Mouse (Mus musculus) ES-E14 (cell line): ENCODE results near the gene Gtsf1l. TPM values are rescaled to one million over a fixed set of nuclear protein-coding genes. Genes with fewer than 3 reads are reported as not detected.

ENCODE experiments used
- DNase-seq: peaks from one replicate; pipeline ENCODE4 v3.0.0-alpha.2; 2013; ENCODE audit warnings: low read depth, low spot score
- H3K27ac ChIP-seq: 2 replicates; pipeline ENCODE4 v1.5.1; 2012; ENCODE audit warnings: low read depth, mild to moderate bottlenecking, low read length, moderate library complexity, mixed read lengths; ENCODE audit not compliant: poor library complexity, insufficient read depth, severe bottlenecking
- H3K36me3 ChIP-seq: 2 replicates; pipeline ENCODE4 v1.6.1; 2012; ENCODE audit warnings: mild to moderate bottlenecking, low read length, moderate library complexity, mixed read lengths; ENCODE audit not compliant: control insufficient read depth, poor library complexity, insufficient read depth, severe bottlenecking
- H3K4me1 ChIP-seq, 2 experiments: fragments of 150-350 bp in 1 of 2; sonication (generic) in 1 of 2; 2 replicates each; pipeline ENCODE4 v1.6.1; 2012; ENCODE audit warnings: low read length in 2 of 2, mild to moderate bottlenecking in 1 of 2, mixed read lengths in 1 of 2; ENCODE audit not compliant: control insufficient read depth in 2 of 2, insufficient read depth in 2 of 2, poor library complexity in 1 of 2
- H3K4me3 ChIP-seq, 2 experiments: fragments of 150-350 bp in 1 of 2; sonication (generic) in 1 of 2; 2 replicates each; pipeline ENCODE4 v1.5.1; 2012; ENCODE audit warnings: low read length in 2 of 2, low read depth in 1 of 2, mild to moderate bottlenecking in 1 of 2, mixed read lengths in 1 of 2; ENCODE audit not compliant: insufficient read depth in 1 of 2, poor library complexity in 1 of 2, severe bottlenecking in 1 of 2
- H3K9ac ChIP-seq: 2 replicates; pipeline ENCODE4 v1.6.1; 2012; ENCODE audit warnings: low read depth, mild to moderate bottlenecking, low read length, mixed read lengths; ENCODE audit not compliant: poor library complexity, insufficient read depth, severe bottlenecking
- H3K9me3 ChIP-seq: fragments of 150-350 bp; sonication (generic); 2 replicates; pipeline ENCODE4 v1.6.1; 2012; ENCODE audit warnings: low read depth, mild to moderate bottlenecking, low read length; ENCODE audit not compliant: control insufficient read depth, insufficient read depth
- CHD2 ChIP-seq: IDR thresholded peaks from 2 replicates; pipeline ENCODE4 v1.6.1; 2014; ENCODE audit warnings: mild to moderate bottlenecking, low read depth, low read length, inconsistent platforms
- HCFC1 ChIP-seq: IDR thresholded peaks from 2 replicates; pipeline ENCODE4 v1.6.1; 2012; ENCODE audit warnings: low read length, inconsistent platforms, borderline replicate concordance; ENCODE audit not compliant: insufficient read depth
- MAFK ChIP-seq: IDR thresholded peaks from 2 replicates; pipeline ENCODE4 v1.6.1; 2014; ENCODE audit warnings: mild to moderate bottlenecking, low read depth, low read length, inconsistent platforms; ENCODE audit not compliant: insufficient read depth
- ZC3H11A ChIP-seq: IDR thresholded peaks from 2 replicates; pipeline ENCODE4 v1.6.1; 2012; ENCODE audit warnings: low read depth, mild to moderate bottlenecking, inconsistent platforms, low read length, borderline replicate concordance
- ZNF384 ChIP-seq: IDR thresholded peaks from 2 replicates; pipeline ENCODE4 v1.6.1; 2012; ENCODE audit warnings: low read depth, low read length, inconsistent platforms
- in situ Hi-C, 2 experiments: fragments of 600-800 bp; cut with MboI; formaldehyde crosslinking; loops; one replicate each; pipeline ENCODE4 v1.15.1; 2025; ENCODE audit warnings: low sequenced_read_pairs in 2 of 2, inconsistent platforms in 1 of 2; ENCODE audit not compliant: unreplicated experiment in 2 of 2
- total RNA-seq: library from RNA; depleted of rRNA; stranded (reverse); fragments of 300-350 nt; gene quantifications from 2 replicates; pipeline ENCODE4 v1.2.3, GENCODE M21; 2012

Gene Gtsf1l
- total RNA-seq, 1 experiment = 25.7 TPM

DNA sequence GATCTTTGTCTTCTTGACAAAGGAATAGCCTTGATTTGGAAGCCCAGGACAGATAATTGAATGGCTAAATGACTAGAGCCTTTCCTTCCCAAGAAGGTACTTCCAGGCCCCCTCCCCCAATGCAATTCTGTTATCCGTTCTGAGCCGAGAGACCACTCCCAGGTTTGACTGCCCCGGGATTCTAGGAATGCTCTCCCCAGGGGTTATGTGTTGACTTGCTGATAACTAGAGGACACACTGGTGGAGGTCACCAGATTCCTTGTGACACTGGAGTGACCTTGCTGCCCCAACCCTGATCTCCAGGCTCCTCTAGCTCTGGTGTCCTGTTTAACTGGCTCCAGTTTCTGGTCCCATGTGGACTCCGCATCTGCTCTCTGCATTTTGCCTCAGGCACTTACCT is 35.6 kb downstream of the Gtsf1l start:
- DNase-seq = peak; percentile 89
- no peaks in the 10 kb centered on the region for H3K9me3 ChIP-seq
- H3K27ac ChIP-seq = peak overlapping the region; percentile 96
- TF ChIP-seq MAFK = no peak
- TF ChIP-seq CHD2 = peak; percentile 68
- TF ChIP-seq ZC3H11A = no peak
- TF ChIP-seq ZNF384 = no peak
- TF ChIP-seq HCFC1 = peak; percentile 62; the same call in 1 of the 2 replicates
- peaks cover 5 to 11% of the 10 kb centered on the region in 2 experiments for H3K4me1 ChIP-seq
- in situ Hi-C loops = no loop called here
- H3K9ac ChIP-seq = peak overlapping the region; percentile 46
- peak overlapping the region; percentile 30 to 37 for H3K4me3 ChIP-seq
- peaks cover 11% of the 10 kb centered on the region for H3K36me3 ChIP-seq

DNA sequence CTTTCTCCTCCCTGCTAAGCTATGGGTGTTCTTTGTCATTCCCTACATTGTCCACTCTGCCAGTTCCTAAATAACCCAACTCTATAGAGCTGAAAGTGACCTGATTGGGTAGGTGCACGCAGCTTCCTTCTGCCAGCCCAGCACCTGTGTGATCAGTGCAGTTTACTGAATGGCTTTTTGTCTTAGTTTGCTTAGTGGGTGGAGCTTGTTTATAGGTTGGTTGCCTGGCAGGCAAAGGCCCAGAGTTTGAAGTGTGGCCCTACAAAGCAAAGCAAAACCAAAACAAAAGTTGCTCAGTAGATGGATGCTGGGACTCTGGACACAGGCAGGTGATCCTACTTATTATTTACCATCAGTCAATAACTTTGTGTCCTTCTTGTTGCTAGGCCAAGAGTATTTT is 36.0 kb downstream of the Gtsf1l start:
- in situ Hi-C loops = no loop called here
- Histone ChIP-seq H3K36me3 (peaks cover 10% of the 10 kb centered on the region), H3K4me1 (peaks cover 5 to 11% of the 10 kb centered on the region in 2 experiments), H3K9me3 (no peaks in the 10 kb centered on the region), H3K27ac (peak overlapping the region; percentile 96), H3K4me3 (peak overlapping the region; percentile 30 to 48), H3K9ac (peak overlapping the region; percentile 58)
- TF ChIP-seq CHD2 (no peak), HCFC1 (no peak), MAFK (no peak), ZC3H11A (no peak), ZNF384 (no peak)
- peak; percentile 73 for DNase-seq

DNA sequence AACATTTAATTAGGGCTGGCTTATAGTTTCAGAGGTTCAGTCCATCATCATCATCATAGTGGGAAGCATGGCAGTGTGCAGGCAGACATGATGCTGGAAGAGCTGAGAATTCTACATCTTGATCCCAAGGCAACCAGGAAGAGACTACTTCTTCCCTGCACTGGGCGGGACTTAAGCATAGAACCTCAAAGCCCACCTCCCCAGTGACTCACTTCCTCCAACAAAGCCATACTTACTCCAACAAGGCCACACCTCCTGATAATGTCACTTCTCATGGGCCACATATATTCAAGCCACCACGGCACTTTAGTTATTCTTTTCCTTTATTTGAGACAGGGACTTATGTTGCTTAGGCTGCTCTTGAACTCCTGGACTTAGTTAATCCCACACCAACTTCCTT is 38.5 kb downstream of the Gtsf1l start:
- H3K27ac ChIP-seq = no peak overlapping the region
- no peak for TF ChIP-seq MAFK
- no peak for TF ChIP-seq ZNF384
- no peak for TF ChIP-seq ZC3H11A
- no peak for TF ChIP-seq CHD2
- no peak for TF ChIP-seq HCFC1
- no peak overlapping the region for H3K9ac ChIP-seq
- H3K4me3 ChIP-seq = no peak overlapping the region
- DNase-seq = no peak
- in situ Hi-C loops = no loop called here
- peaks cover 5 to 11% of the 10 kb centered on the region in 2 experiments for H3K4me1 ChIP-seq
- peaks cover 16% of the 10 kb centered on the region for H3K36me3 ChIP-seq
- H3K9me3 ChIP-seq = no peaks in the 10 kb centered on the region

- Histone ChIP-seq H3K9ac (no peak overlapping the region), H3K4me1 (peaks cover 2 to 8% of the 10 kb centered on the region in 2 experiments), H3K4me3 (no peak overlapping the region), H3K36me3 (peaks cover 19% of the 10 kb centered on the region), H3K27ac (no peak overlapping the region), H3K9me3 (no peaks in the 10 kb centered on the region)
- no peak for DNase-seq
- in situ Hi-C loops = no loop called here
- no peak for TF ChIP-seq CHD2
- TF ChIP-seq HCFC1 = no peak
- no peak for TF ChIP-seq MAFK
- no peak for TF ChIP-seq ZNF384
- no peak for TF ChIP-seq ZC3H11A
Measured at GRCm38 (mm10) chr2:163048125-163048524, 39.5 kb downstream of the Gtsf1l start.
